ENCODE assay signal across 32 mouse cellular contexts in genomic region chr2:163897988-163898535, GRCm38 (mm10). TPM values are rescaled to one million over a fixed set of nuclear protein-coding genes. Genes with fewer than 3 reads are reported as not detected.
DNase-seq lines count a peak whose midpoint lies in the region; ATAC-seq lines count a peak whose summit lies in the region.
"Had no signal": no experiment of that assay in that cellular context is flagged by ENCODE, and none has a peak within 500 bp of the region (broad histone marks: within the 10 kb centered on the region; RNA-seq: fewer than 3 reads in every experiment).

No protein-coding gene starts in this region.

- H3K9ac ChIP-seq in midbrain, embryonic 13.5 days (replicated peaks) = no peak overlapping the region
- no peak overlapping the region for H3K9ac ChIP-seq in intestine, embryonic 15.5 days
- H3K9ac ChIP-seq: heart, embryonic 13.5 days; hindbrain, embryonic 15.5 days; limb, embryonic 15.5 days; liver, embryonic 14.5 days; midbrain, embryonic 15.5 days; neural tube, embryonic 15.5 days had no signal

- DNase-seq in cerebellum, adult 18-20 months = peak; percentile 47 to 62
- no peak for DNase-seq in cerebellum, postnatal 4 days (ENCODE audit: low spot score in 2 of 2)
- DNase-seq in MN1 (ENCODE audit: low spot score) = peak; percentile 51
- DNase-seq in cerebellum, adult 9-10 months = peak; percentile 75
- peak; percentile 44 to 58 for DNase-seq in cerebellum, postnatal 36 days
- DNase-seq: adrenal gland, postnatal 14 days; heart, postnatal 10 days; kidney, adult 2 months; kidney, postnatal 4 days; lung, adult 2 months; lung, postnatal 10 days; retina, postnatal 1 day; right cerebral cortex, postnatal 14 days; spleen, adult 18-20 months; thymus, adult 2 months; thymus, postnatal 36 days had no signal

- no peak overlapping the region for H3K27ac ChIP-seq in midbrain, embryonic 13.5 days
- H3K27ac ChIP-seq in intestine, embryonic 15.5 days = no peak overlapping the region
- H3K27ac ChIP-seq: heart, embryonic 13.5 days; hindbrain, embryonic 15.5 days; limb, embryonic 10.5 days; limb, embryonic 15.5 days; liver, embryonic 14.5 days; macrophage; midbrain, embryonic 15.5 days; neural tube, embryonic 15.5 days had no signal

- no peak overlapping the region for H3K4me3 ChIP-seq in midbrain, embryonic 13.5 days (replicated peaks)
- no peak overlapping the region for H3K4me3 ChIP-seq in intestine, embryonic 15.5 days (replicated peaks)
- H3K4me3 ChIP-seq: heart, embryonic 13.5 days; hindbrain, embryonic 15.5 days; limb, embryonic 10.5 days; limb, embryonic 15.5 days; midbrain, embryonic 15.5 days; neural tube, embryonic 15.5 days had no signal

- H3K9me3 ChIP-seq in midbrain, embryonic 13.5 days = no peaks in the 10 kb centered on the region
- no peaks in the 10 kb centered on the region for H3K9me3 ChIP-seq in intestine, embryonic 15.5 days
- H3K9me3 ChIP-seq: hindbrain, embryonic 15.5 days; limb, embryonic 10.5 days; limb, embryonic 15.5 days; midbrain, embryonic 15.5 days; neural tube, embryonic 15.5 days had no signal

- no peak for ATAC-seq in midbrain, embryonic 13.5 days
- no peak for ATAC-seq in intestine, embryonic 15.5 days
- ATAC-seq: forebrain, embryonic 14.5 days; midbrain, embryonic 15.5 days had no signal

- 0 out of 2 replicates have a peak, but pooled peaks cover 11% of the 10 kb centered on the region for H3K4me1 ChIP-seq in midbrain, embryonic 13.5 days (replicated peaks)
- H3K4me1 ChIP-seq in intestine, embryonic 15.5 days (replicated peaks) = no peaks in the 10 kb centered on the region; the same call in 1 of the 2 replicates

- WGBS in midbrain, embryonic 13.5 days = 82% methylated on average over 7 of the region's 7 CpGs
- 75% methylated on average over 7 of the region's 7 CpGs for WGBS in intestine, embryonic 15.5 days

- no peak overlapping the region for H3K4me2 ChIP-seq in midbrain, embryonic 13.5 days (replicated peaks)
- H3K4me2 ChIP-seq in intestine, embryonic 15.5 days (replicated peaks) = no peak overlapping the region
- H3K4me2 ChIP-seq: heart, embryonic 13.5 days; hindbrain, embryonic 15.5 days; limb, embryonic 15.5 days; midbrain, embryonic 15.5 days; neural tube, embryonic 15.5 days had no signal

- H3K36me3 ChIP-seq in midbrain, embryonic 13.5 days = no peaks in the 10 kb centered on the region
- H3K36me3 ChIP-seq in intestine, embryonic 15.5 days = no peaks in the 10 kb centered on the region
- H3K36me3 ChIP-seq: heart, embryonic 13.5 days; hindbrain, embryonic 15.5 days; limb, embryonic 10.5 days; limb, embryonic 15.5 days; midbrain, embryonic 15.5 days; neural tube, embryonic 15.5 days had no signal

- H3K27me3 ChIP-seq in midbrain, embryonic 13.5 days = no peaks in the 10 kb centered on the region
- no peaks in the 10 kb centered on the region for H3K27me3 ChIP-seq in intestine, embryonic 15.5 days (replicated peaks)
- H3K27me3 ChIP-seq: hindbrain, embryonic 15.5 days; midbrain, embryonic 15.5 days; neural tube, embryonic 15.5 days had no signal

RNA-seq across cellular contexts. Expression of gene Rims4, which starts 20.4 kb away (rescaled TPM):
- 6.9 and 8.1 TPM in 2 replicates for polyA plus RNA-seq in midbrain, embryonic 13.5 days (2015; fragmentation: Nextera tagmentation; extraction: Ambion mirVana)
- 0.90 and 1.3 TPM in 2 replicates for polyA plus RNA-seq in intestine, embryonic 15.5 days (2015; fragmentation: Nextera tagmentation; extraction: Ambion mirVana)
- polyA plus RNA-seq: macrophage had no signal

RNA-seq across cellular contexts. Expression of gene Kcnk15, which starts 44.6 kb away (rescaled TPM):
- 0.13 TPM in 1 of 2 replicates, not detected in the other for polyA plus RNA-seq in midbrain, embryonic 13.5 days (2015; fragmentation: Nextera tagmentation; extraction: Ambion mirVana)
- polyA plus RNA-seq in intestine, embryonic 15.5 days (2015; fragmentation: Nextera tagmentation; extraction: Ambion mirVana) = not detected in 2 replicates
- polyA plus RNA-seq: embryonic facial prominence, embryonic 11.5 days; forebrain, embryonic 14.5 days; gonadal fat pad, adult 2 months; heart, embryonic 13.5 days; intestine, embryonic 14.5 days; kidney, adult 2 months; kidney, embryonic 16.5 days; limb, embryonic 10.5 days; limb, embryonic 15.5 days; liver, embryonic 14.5 days; lung, adult 2 months; macrophage; neural tube, embryonic 15.5 days; stomach, embryonic 16.5 days; thymus, adult 2 months had no signal

Comparison
In these comparisons a context has a peak if more than half of its experiments do, and no peak if none do; other contexts are left out.
1. DNase-seq: peak in cerebellum, adult 18-20 months (2 of 2), MN1 (single experiment), cerebellum, adult 9-10 months (single experiment) and cerebellum, postnatal 36 days (2 of 2); none in cerebellum, postnatal 4 days (0 of 2).